Mouse (Mus musculus) CH12.LX (cell line): ENCODE measurements around the gene T2. TPM values are rescaled to one million over a fixed set of nuclear protein-coding genes. Genes with fewer than 3 reads are reported as not detected.

Source experiments
- DNase-seq: peaks from one replicate; pipeline ENCODE4 v3.0.0-alpha.2; 2013; ENCODE audit errors: extremely low read depth
- H3K27ac ChIP-seq: 2 replicates; pipeline ENCODE4 v1.5.1; 2012; ENCODE audit warnings: low read depth, mild to moderate bottlenecking, control low read depth, moderate library complexity; ENCODE audit not compliant: insufficient read depth
- H3K27me3 ChIP-seq: replicated peaks from 2 replicates; pipeline ENCODE3; 2012; ENCODE audit warnings: inconsistent platforms
- H3K36me3 ChIP-seq, 2 experiments: replicated peaks in 1 of 2; 2 replicates each; pipeline versions ENCODE3 to v1.6.1; 2012; ENCODE audit warnings: inconsistent platforms in 1 of 2, low read length in 1 of 2, mild to moderate bottlenecking in 1 of 2, mixed read lengths in 1 of 2, moderate library complexity in 1 of 2; ENCODE audit not compliant: control insufficient read depth in 1 of 2, insufficient read depth in 1 of 2
- H3K4me1 ChIP-seq, 2 experiments: 2 replicates each; pipeline ENCODE4 v1.6.1; 2012; ENCODE audit warnings: inconsistent platforms in 1 of 2, moderate library complexity in 1 of 2; ENCODE audit not compliant: insufficient read depth in 2 of 2, control insufficient read depth in 1 of 2
- H3K4me2 ChIP-seq: 2 replicates; pipeline ENCODE4 v1.6.1; 2012; ENCODE audit warnings: low read depth, mild to moderate bottlenecking, control low read depth; ENCODE audit not compliant: poor library complexity, insufficient read depth, severe bottlenecking
- H3K4me3 ChIP-seq, 3 experiments: fragments of 150-350 bp in 1 of 3; sonication (generic) in 1 of 3; replicated peaks in 1 of 3; 2 replicates each; pipeline versions ENCODE3 to v1.5.1; 2011 to 2012; ENCODE audit warnings: low read depth in 2 of 3, low read length in 2 of 3, mild to moderate bottlenecking in 2 of 3, moderate library complexity in 2 of 3, control low read depth in 1 of 3, improper control_type of control experiment in 1 of 3, inconsistent platforms in 1 of 3, mixed read lengths in 1 of 3; ENCODE audit not compliant: poor library complexity in 1 of 3
- H3K79me2 ChIP-seq: replicated peaks from 2 replicates; pipeline ENCODE4 v1.6.1; 2012; ENCODE audit warnings: mild to moderate bottlenecking, moderate library complexity; ENCODE audit not compliant: control insufficient read depth, poor library complexity, insufficient read depth, severe bottlenecking; ENCODE audit errors: extremely low read depth
- H3K9ac ChIP-seq: 2 replicates; pipeline ENCODE4 v1.6.1; 2012; ENCODE audit warnings: low read depth, mild to moderate bottlenecking, control low read depth, moderate library complexity; ENCODE audit not compliant: insufficient read depth
- H3K9me3 ChIP-seq: replicated peaks from 2 replicates; pipeline ENCODE3; 2012; ENCODE audit warnings: low read length, inconsistent platforms, mixed read lengths
- BHLHE40 ChIP-seq: IDR thresholded peaks from 2 replicates; pipeline ENCODE4 v1.6.1; 2011; ENCODE audit warnings: mild to moderate bottlenecking, low read depth, low read length, improper control_type of control experiment
- CHD1 ChIP-seq: IDR thresholded peaks from 2 replicates; pipeline ENCODE4 v1.6.1; 2012; ENCODE audit warnings: low read depth, low read length, improper control_type of control experiment, inconsistent platforms
- E2F4 ChIP-seq: IDR thresholded peaks from 2 replicates; pipeline ENCODE4 v1.6.1; 2011; ENCODE audit warnings: low read depth, low read length, improper control_type of control experiment; ENCODE audit not compliant: insufficient replicate concordance
- ETS1 ChIP-seq: conservative IDR thresholded peaks from 2 replicates; pipeline ENCODE4 v1.6.1; 2012; ENCODE audit warnings: low read depth, mild to moderate bottlenecking, inconsistent platforms, low read length, improper control_type of control experiment, moderate library complexity
- IRF4 ChIP-seq: IDR thresholded peaks from 2 replicates; pipeline ENCODE4 v1.6.1; 2014; ENCODE audit warnings: low read depth, mild to moderate bottlenecking, inconsistent platforms, low read length, improper control_type of control experiment
- JUND ChIP-seq: conservative IDR thresholded peaks from 2 replicates; pipeline ENCODE4 v1.6.1; 2011; ENCODE audit warnings: low read depth, low read length, improper control_type of control experiment
- MAFK ChIP-seq: IDR thresholded peaks from 2 replicates; pipeline ENCODE4 v1.6.1; 2011; ENCODE audit warnings: low read length, improper control_type of control experiment; ENCODE audit not compliant: insufficient replicate concordance
- PAX5 ChIP-seq: IDR thresholded peaks from 2 replicates; pipeline ENCODE4 v1.6.1; 2012; ENCODE audit warnings: low read length, inconsistent platforms, mixed read lengths
- RCOR1 ChIP-seq: conservative IDR thresholded peaks from 2 replicates; pipeline ENCODE4 v1.6.1; 2012; ENCODE audit warnings: low read depth, mild to moderate bottlenecking, inconsistent platforms, low read length, improper control_type of control experiment
- SIN3A ChIP-seq: IDR thresholded peaks from 2 replicates; pipeline ENCODE4 v1.6.1; 2012; ENCODE audit warnings: low read length, improper control_type of control experiment, inconsistent platforms
- SMC3 ChIP-seq: IDR thresholded peaks from 2 replicates; pipeline ENCODE4 v1.6.1; 2011; ENCODE audit warnings: low read depth, low read length, improper control_type of control experiment
- TCF12 ChIP-seq: IDR thresholded peaks from 2 replicates; pipeline ENCODE4 v1.6.1; 2014; ENCODE audit warnings: low read depth, mild to moderate bottlenecking, inconsistent platforms, low read length, improper control_type of control experiment
- USF1 ChIP-seq: IDR thresholded peaks from 2 replicates; pipeline ENCODE4 v1.6.1; 2014; ENCODE audit warnings: low read depth, mild to moderate bottlenecking, inconsistent platforms, low read length, improper control_type of control experiment
- ZKSCAN1 ChIP-seq: IDR thresholded peaks from 2 replicates; pipeline ENCODE4 v1.6.1; 2012; ENCODE audit warnings: low read depth, inconsistent platforms, low read length, improper control_type of control experiment, borderline replicate concordance
- ZNF384 ChIP-seq: IDR thresholded peaks from 2 replicates; pipeline ENCODE4 v1.6.1; 2012; ENCODE audit warnings: low read depth, low read length, improper control_type of control experiment, inconsistent platforms
- dilution Hi-C: fragments of 300-500 bp; cut with MboI; formaldehyde crosslinking; loops from 2 replicates; pipeline ENCODE4 v1.14.3; 2020; ENCODE audit warnings: low sequenced_read_pairs; ENCODE audit not compliant: extremely low pct_unique_long_range_greater_than_20kb, extremely low pct_ligation_motif_present
- in situ Hi-C: fragments of 300-500 bp; cut with MboI; formaldehyde crosslinking; loops from 3 replicates; pipeline ENCODE4 v1.14.3; 2019; ENCODE audit warnings: low sequenced_read_pairs, low pct_ligation_motif_present, low pct_unique_long_range_greater_than_20kb, mixed read lengths
- polyA plus RNA-seq: library from polyadenylated mRNA; unstranded; fragments of >175 nt; gene quantifications from 2 replicates; pipeline ENCODE4 v1.2.1, GENCODE M21; 2012; ENCODE audit warnings: low read depth; ENCODE audit not compliant: insufficient read length
- total RNA-seq, 2 experiments: library from RNA; depleted of rRNA; stranded (reverse); fragments of 300-350 nt in 1 of 2; fragments of >200 nt in 1 of 2; gene quantifications; 2 replicates each; pipeline ENCODE4 v1.2.3; 2012 to 2014

Gene T2
- total and polyA plus RNA-seq, 3 experiments: not detected

DNA sequence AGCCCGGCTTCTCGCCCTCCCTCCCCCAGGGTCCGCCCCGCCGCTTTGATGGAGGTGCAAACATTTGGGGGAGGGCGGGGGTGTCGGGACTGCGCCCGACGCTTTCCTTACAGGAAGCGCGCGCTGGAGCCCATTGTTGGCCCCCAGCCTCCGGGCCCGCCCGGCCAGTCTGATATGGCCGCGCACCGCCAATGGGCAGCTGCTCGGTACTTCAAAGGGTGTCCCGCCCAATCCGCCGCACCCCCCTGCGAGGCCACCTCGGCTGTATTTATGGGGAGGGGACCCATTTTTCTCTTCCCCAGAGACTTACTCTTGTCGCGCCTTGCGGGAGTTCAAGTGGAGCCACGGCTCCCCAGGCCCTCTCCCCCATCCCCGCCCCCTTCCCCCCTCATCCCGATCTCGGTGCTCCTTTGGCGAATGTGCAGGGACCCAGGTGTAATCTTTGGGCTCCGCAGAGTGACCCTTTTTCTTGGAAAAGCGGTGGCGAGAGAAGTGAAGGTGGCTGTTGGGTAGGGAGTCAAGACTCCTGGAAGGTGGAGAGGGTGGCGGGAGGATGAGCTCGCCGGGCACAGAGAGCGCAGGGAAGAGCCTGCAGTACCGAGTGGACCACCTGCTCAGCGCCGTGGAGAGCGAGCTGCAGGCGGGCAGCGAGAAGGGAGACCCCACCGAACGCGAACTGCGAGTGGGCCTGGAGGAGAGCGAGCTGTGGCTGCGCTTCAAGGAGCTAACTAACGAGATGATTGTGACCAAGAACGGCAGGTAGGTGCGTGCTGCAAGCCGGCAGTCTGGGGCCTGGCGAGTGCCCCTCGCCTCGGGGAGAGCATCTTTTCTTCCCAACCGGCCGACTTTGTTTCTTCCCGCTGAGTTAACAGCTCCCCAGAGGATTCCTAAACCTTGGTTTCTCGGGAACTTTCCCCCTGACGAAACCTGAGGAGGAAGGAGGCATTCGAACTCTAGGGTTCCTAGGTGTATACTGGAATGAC lies 78.5 kb downstream of the T2 start, which contains the start of gene T:
Gene T, plus strand, starts transcription at position 446 of the 983 bp plus-strand sequence.
- Histone ChIP-seq H3K27me3 (peaks cover 34% of the 10 kb centered on the region), H3K4me1 (peaks cover 3 to 6% of the 10 kb centered on the region in 2 experiments; a peak in 2 of 4 replicates), H3K27ac (no peak within 1 kb of the TSS), H3K9ac (no peak within 1 kb of the TSS), H3K9me3 (no peaks in the 10 kb centered on the region), H3K4me3 (no peak within 1 kb of the TSS), H3K79me2 (no peaks in the 10 kb centered on the region), H3K36me3 (no peaks in the 10 kb centered on the region), H3K4me2 (no peak within 1 kb of the TSS)
- DNase-seq: no peak
- in situ Hi-C loops: no loop called here
- TF ChIP-seq ETS1 (no peak), TCF12 (no peak)
- dilution Hi-C loops: no loop called here

DNA sequence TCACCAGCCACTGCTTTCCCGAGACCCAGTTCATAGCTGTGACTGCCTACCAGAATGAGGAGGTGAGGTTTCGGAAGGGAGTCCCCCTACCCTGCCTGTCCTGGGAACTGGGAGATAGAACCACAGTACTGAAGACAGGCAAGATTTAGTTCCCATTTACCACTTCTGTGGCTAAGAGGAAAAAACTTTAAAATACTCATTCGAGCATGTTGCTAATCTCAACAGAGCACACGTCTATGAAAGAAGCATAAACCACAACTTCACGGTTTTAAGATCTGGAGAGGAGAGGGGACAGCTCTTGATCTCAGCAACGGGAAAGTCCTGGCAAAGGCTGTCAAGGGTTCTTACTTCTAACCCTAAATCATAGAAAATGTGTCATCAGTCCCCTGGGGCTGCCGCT lies 80.4 kb downstream of the T2 start:
- H3K79me2 ChIP-seq: no peaks in the 10 kb centered on the region
- H3K27ac ChIP-seq: no peak overlapping the region
- H3K4me1 ChIP-seq: peaks cover 3 to 6% of the 10 kb centered on the region in 2 experiments; a peak in 2 of 4 replicates
- no peak overlapping the region for H3K9ac ChIP-seq
- no peaks in the 10 kb centered on the region for H3K36me3 ChIP-seq
- dilution Hi-C loops (no loop called here), in situ Hi-C loops (no loop called here)
- peaks cover 20% of the 10 kb centered on the region for H3K27me3 ChIP-seq
- DNase-seq: no peak
- TF ChIP-seq RCOR1 (no peak), SMC3 (no peak), JUND (no peak), ZKSCAN1 (no peak), IRF4 (no peak), E2F4 (no peak), BHLHE40 (no peak), CHD1 (no peak), TCF12 (no peak), ZNF384 (no peak), MAFK (no peak), PAX5 (no peak), USF1 (no peak), SIN3A (no peak)
- no peaks in the 10 kb centered on the region for H3K9me3 ChIP-seq
- no peak overlapping the region for H3K4me3 ChIP-seq
- H3K4me2 ChIP-seq: no peak overlapping the region
